Mouse (Mus musculus) midbrain, embryonic 14.5 days (tissue): ENCODE measurements at regions not wholly inside any gene's neighbourhood (a gene's known extent, or its start where the extent isn't known, plus 50 kb on each side); places are given as distances from the start of the nearest gene placed in this dataset.
A peak's percentile ranks its signal among the peaks of the same experiment; 100 is the strongest.

Experiments used
- ATAC-seq: fragments of 200-750 bp; cut with Nextera tagmentation; 2 replicates; pipeline ENCODE4 v1.8.0; 2017; ENCODE audit warnings: moderate number of reproducible peaks, moderate library complexity; ENCODE audit not compliant: low FRiP score, low TSS enrichment
- DNase-seq: peaks from one replicate; pipeline ENCODE4 v3.0.0-alpha.2; 2015
- H3K27ac ChIP-seq: fragments of 300-500 bp; sonication (generic); replicated peaks from 2 replicates; pipeline ENCODE4 v1.5.1; 2014; ENCODE audit warnings: mild to moderate bottlenecking, low read depth, low read length, moderate library complexity
- H3K27me3 ChIP-seq: fragments of 300-500 bp; sonication (generic); 2 replicates; pipeline ENCODE4 v1.6.1; 2014; ENCODE audit warnings: low read length, control low read depth, mixed read lengths; ENCODE audit not compliant: control insufficient read depth, insufficient read depth
- H3K36me3 ChIP-seq: fragments of 300-500 bp; sonication (generic); 2 replicates; pipeline ENCODE4 v1.6.1; 2014; ENCODE audit warnings: low read length, control low read depth; ENCODE audit not compliant: control insufficient read depth, insufficient read depth
- H3K4me1 ChIP-seq: fragments of 300-500 bp; sonication (generic); 2 replicates; pipeline ENCODE4 v1.6.1; 2014; ENCODE audit warnings: mild to moderate bottlenecking, antibody characterized with exemption, low read length, control low read depth; ENCODE audit not compliant: control insufficient read depth, insufficient read depth
- H3K4me2 ChIP-seq: fragments of 300-500 bp; sonication (generic); 2 replicates; pipeline ENCODE4 v1.6.1; 2014; ENCODE audit warnings: mild to moderate bottlenecking, low read length, moderate library complexity
- H3K4me3 ChIP-seq: fragments of 300-500 bp; sonication (generic); replicated peaks from 2 replicates; pipeline ENCODE4 v1.5.1; 2014; ENCODE audit warnings: low read depth, low read length
- H3K9ac ChIP-seq: fragments of 300-500 bp; sonication (generic); replicated peaks from 2 replicates; pipeline ENCODE4 v1.6.1; 2014; ENCODE audit warnings: mild to moderate bottlenecking, low read length, moderate library complexity
- H3K9me3 ChIP-seq: fragments of 300-500 bp; sonication (generic); 2 replicates; pipeline ENCODE4 v1.6.1; 2016; ENCODE audit warnings: low read length, control low read depth, mixed read lengths; ENCODE audit not compliant: control insufficient read depth
- WGBS: fragments of 180-500 bp; shearing (Covaris S2); extraction: QIAGEN DNeasy Blood & Tissue Kit; methylation state at CpG from one replicate; pipeline ENCODE4 v1.1.7; 2014; 5-methylcytosine and 5-hydroxymethylcytosine counted together

GRCm38 (mm10) chr1:75778889-75779288 lies 232.8 kb downstream of the Slc4a3 start:
- Histone ChIP-seq H3K9ac (no peak overlapping the region), H3K27me3 (no peaks in the 10 kb centered on the region), H3K4me1 (peaks cover 3% of the 10 kb centered on the region; the same call in 1 of the 2 replicates), H3K36me3 (no peaks in the 10 kb centered on the region), H3K9me3 (no peaks in the 10 kb centered on the region), H3K4me3 (no peak overlapping the region), H3K4me2 (no peak overlapping the region), H3K27ac (no peak overlapping the region)
- peak; percentile 37 for DNase-seq
- ATAC-seq = peak; percentile 43
- WGBS = 33% methylated on average over 8 of the region's 8 CpGs

GRCm38 (mm10) chr1:75783206-75783605 lies 237.1 kb downstream of the Slc4a3 start:
- DNase-seq = no peak
- Histone ChIP-seq H3K4me1 (peaks cover 3% of the 10 kb centered on the region; the same call in 1 of the 2 replicates), H3K36me3 (no peaks in the 10 kb centered on the region), H3K4me3 (no peak overlapping the region), H3K9me3 (no peaks in the 10 kb centered on the region), H3K27me3 (no peaks in the 10 kb centered on the region), H3K9ac (no peak overlapping the region), H3K27ac (no peak overlapping the region), H3K4me2 (no peak overlapping the region)
- ATAC-seq = no peak
- 25% methylated on average over 2 of the region's 2 CpGs for WGBS

GRCm38 (mm10) chr1:75786173-75786820 lies 240.2 kb downstream of the Slc4a3 start:
- DNase-seq = peak; percentile 25
- H3K9me3 ChIP-seq = no peaks in the 10 kb centered on the region
- no peaks in the 10 kb centered on the region for H3K27me3 ChIP-seq
- H3K9ac ChIP-seq = no peak overlapping the region
- H3K4me1 ChIP-seq = no peaks in the 10 kb centered on the region
- H3K4me2 ChIP-seq = no peak overlapping the region
- no peaks in the 10 kb centered on the region for H3K36me3 ChIP-seq
- no peak overlapping the region for H3K27ac ChIP-seq
- WGBS = 43% methylated on average over 10 of the region's 10 CpGs
- no peak overlapping the region for H3K4me3 ChIP-seq
- ATAC-seq = no peak

- WGBS = 88% methylated on average over 1 of the region's 1 CpGs
- no peak overlapping the region for H3K4me2 ChIP-seq
- no peaks in the 10 kb centered on the region for H3K27me3 ChIP-seq
- no peaks in the 10 kb centered on the region for H3K4me1 ChIP-seq
- H3K36me3 ChIP-seq = no peaks in the 10 kb centered on the region
- H3K9me3 ChIP-seq = no peaks in the 10 kb centered on the region
- DNase-seq = no peak
- no peak overlapping the region for H3K9ac ChIP-seq
- H3K27ac ChIP-seq = no peak overlapping the region
- H3K4me3 ChIP-seq = no peak overlapping the region
- no peak for ATAC-seq
Measured at GRCm38 (mm10) chr1:75791509-75791908, 245.4 kb downstream of the Slc4a3 start.

- no peak overlapping the region for H3K4me2 ChIP-seq
- H3K4me1 ChIP-seq = peaks cover 11% of the 10 kb centered on the region; the same call in 1 of the 2 replicates
- H3K27ac ChIP-seq = no peak overlapping the region
- no peak overlapping the region for H3K9ac ChIP-seq
- H3K27me3 ChIP-seq = no peaks in the 10 kb centered on the region
- ATAC-seq (no peak; the same call in 1 of the 2 replicates), DNase-seq (peak; percentile 25)
- no peaks in the 10 kb centered on the region for H3K36me3 ChIP-seq
- WGBS = 31% methylated on average over 6 of the region's 6 CpGs
- no peaks in the 10 kb centered on the region for H3K9me3 ChIP-seq
- H3K4me3 ChIP-seq = no peak overlapping the region
Measured at GRCm38 (mm10) chr1:75797793-75798192, 251.7 kb downstream of the Slc4a3 start.

DNA sequence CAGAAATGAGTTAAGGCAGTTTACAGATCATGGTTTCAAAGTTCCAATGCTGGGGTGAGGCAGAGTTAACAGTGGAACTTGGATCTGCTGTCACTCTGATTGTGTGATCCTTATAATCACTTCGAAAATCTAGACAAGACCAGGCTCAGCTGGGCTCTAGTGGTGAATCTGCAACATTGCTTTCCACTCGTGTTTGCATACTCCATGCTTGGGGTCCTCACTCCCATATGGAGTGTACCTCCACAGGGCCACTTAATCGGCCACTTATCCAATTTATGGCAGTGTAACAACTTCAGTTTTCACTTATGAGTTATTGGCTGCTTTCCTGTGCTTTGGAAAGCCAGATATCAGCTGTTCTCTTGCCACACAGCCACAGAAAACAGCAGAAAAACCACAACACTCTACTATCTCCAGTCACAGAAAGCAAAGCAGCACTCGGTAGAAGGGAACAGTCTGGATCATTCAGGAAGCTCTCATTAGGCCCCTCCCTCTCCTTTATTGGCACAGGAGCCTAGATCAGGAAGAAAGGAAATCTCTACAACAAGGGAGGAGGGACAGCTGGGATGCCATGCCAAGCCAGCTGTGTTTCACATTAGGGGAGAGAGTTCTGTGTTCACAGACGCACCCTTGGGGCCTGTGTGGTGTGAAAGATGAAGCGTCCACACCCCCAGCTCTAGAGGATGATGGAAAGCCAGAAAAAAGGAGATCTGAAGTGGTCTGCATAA lies 252.5 kb downstream of the Slc4a3 start:
- no peaks in the 10 kb centered on the region for H3K36me3 ChIP-seq
- no peaks in the 10 kb centered on the region for H3K27me3 ChIP-seq
- no peak overlapping the region for H3K9ac ChIP-seq
- no peak overlapping the region for H3K4me2 ChIP-seq
- no peak overlapping the region for H3K4me3 ChIP-seq
- no peak for ATAC-seq
- no peaks in the 10 kb centered on the region for H3K9me3 ChIP-seq
- no peak overlapping the region for H3K27ac ChIP-seq
- 66% methylated on average over 6 of the region's 6 CpGs for WGBS
- DNase-seq = no peak
- peaks cover 15% of the 10 kb centered on the region; the same call in 1 of the 2 replicates for H3K4me1 ChIP-seq

DNA sequence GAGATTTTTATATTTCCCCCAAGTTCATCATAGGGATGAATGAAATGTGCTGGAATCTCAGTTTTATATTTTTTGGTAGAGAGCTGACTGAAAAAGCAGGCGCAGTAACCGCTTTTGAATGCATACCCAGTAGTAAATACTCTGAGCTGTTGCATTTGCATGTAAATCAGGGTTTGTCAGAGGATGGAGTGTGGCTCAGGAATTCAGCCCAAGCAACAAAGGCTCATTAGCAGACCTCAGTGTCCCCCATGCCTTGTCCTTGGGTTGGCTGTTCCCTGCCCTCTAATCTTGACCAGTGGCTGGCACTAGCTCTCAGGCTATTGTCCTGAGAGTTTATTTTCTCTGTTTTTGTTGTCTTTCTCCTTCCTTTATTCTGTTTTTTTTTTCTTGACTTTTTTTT lies 258.4 kb downstream of the Slc4a3 start:
- H3K9me3 ChIP-seq = no peaks in the 10 kb centered on the region
- no peak overlapping the region for H3K4me3 ChIP-seq
- DNase-seq = peak; percentile 41
- no peak overlapping the region for H3K9ac ChIP-seq
- no peaks in the 10 kb centered on the region for H3K36me3 ChIP-seq
- ATAC-seq = no peak
- 8% methylated on average over 2 of the region's 2 CpGs for WGBS
- no peak overlapping the region for H3K4me2 ChIP-seq
- H3K27me3 ChIP-seq = no peaks in the 10 kb centered on the region
- H3K27ac ChIP-seq = no peak overlapping the region
- peaks cover 15% of the 10 kb centered on the region; the same call in 1 of the 2 replicates for H3K4me1 ChIP-seq

DNA sequence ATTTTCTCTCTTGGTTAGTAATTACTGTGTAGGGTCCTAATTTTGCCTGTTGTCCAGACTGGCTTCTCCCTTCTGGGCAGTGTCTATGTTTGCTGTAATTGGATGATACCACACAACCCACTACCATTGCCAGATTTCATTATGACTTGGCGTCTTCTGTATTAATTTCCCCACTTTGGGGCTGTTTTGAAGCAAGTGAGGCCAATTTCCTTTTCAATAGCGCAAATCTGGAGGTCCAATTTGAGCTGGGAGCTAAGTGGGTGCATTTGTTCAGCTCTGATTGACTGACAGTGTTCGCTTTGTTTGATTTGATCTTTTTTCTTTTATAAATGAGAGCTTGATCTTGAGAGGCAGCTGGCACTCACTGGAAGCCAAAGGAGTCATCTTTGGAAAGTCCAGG lies 266.4 kb downstream of the Slc4a3 start:
- Histone ChIP-seq H3K9ac (no peak overlapping the region), H3K9me3 (no peaks in the 10 kb centered on the region), H3K4me1 (no peaks in the 10 kb centered on the region), H3K27me3 (no peaks in the 10 kb centered on the region), H3K4me2 (no peak overlapping the region), H3K27ac (no peak overlapping the region), H3K4me3 (no peak overlapping the region), H3K36me3 (no peaks in the 10 kb centered on the region)
- DNase-seq (no peak), ATAC-seq (no peak)
- 78% methylated on average over 3 of the region's 3 CpGs for WGBS

DNA sequence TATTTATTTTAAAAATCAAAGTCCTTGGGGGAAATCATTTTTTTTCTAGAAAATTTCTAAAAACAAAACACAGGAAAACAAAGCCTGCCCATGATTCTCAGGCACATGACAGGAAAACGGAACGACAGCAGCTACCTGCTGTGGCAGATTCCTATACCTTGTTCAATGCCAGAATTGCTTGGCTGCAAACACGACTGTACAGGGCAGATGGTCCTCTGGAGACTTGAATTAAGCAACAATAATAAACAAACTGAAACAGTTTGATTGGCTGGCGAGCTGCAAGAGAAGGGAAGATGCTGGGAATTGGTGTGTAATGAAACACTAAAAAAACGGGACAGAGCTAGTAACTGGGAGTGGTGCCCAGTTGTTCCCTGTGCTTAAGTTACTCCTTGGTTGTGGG lies 280.1 kb downstream of the Slc4a3 start:
- H3K27ac ChIP-seq = no peak overlapping the region
- no peak for DNase-seq
- H3K9me3 ChIP-seq = no peaks in the 10 kb centered on the region
- H3K9ac ChIP-seq = no peak overlapping the region
- ATAC-seq = no peak
- H3K4me3 ChIP-seq = no peak overlapping the region
- H3K27me3 ChIP-seq = no peaks in the 10 kb centered on the region
- no peaks in the 10 kb centered on the region for H3K36me3 ChIP-seq
- no peaks in the 10 kb centered on the region for H3K4me1 ChIP-seq
- 74% methylated on average over 5 of the region's 5 CpGs for WGBS
- no peak overlapping the region for H3K4me2 ChIP-seq
